Mouse (Mus musculus): ENCODE measurements around the gene Dera. TPM values are rescaled to one million over a fixed set of nuclear protein-coding genes. Genes with fewer than 3 reads are reported as not detected.

Dera gene
- total RNA-seq, 2 experiments from 2014 or later, result 10.2 to 10.9 TPM

- DNase-seq, result no peak
- intact Hi-C loops (cut with DNase I), result loop anchor here (5.0 kb wide), 1 partner anchor 282 kb away; no protein-coding TSS in a partner anchor
Measured at GRCm38 (mm10) chr6:137870667-137871066, 116.3 kb downstream of the Dera start.

GRCm38 (mm10) chr6:137872055-137872735, 117.8 kb downstream of the Dera start:
- peak; percentile 61 to 69 for DNase-seq
- intact Hi-C loops (cut with DNase I), result loop anchor here (5.0 kb wide), 1 partner anchor 280 kb away; no protein-coding TSS in a partner anchor

GRCm38 (mm10) chr6:137874471-137875244, 120.3 kb downstream of the Dera start:
- intact Hi-C loops (cut with DNase I), result loop anchor here (5.0 kb wide), 1 partner anchor 278 kb away; no protein-coding TSS in a partner anchor
- DNase-seq, result no peak

- DNase-seq, result no peak
- intact Hi-C loops (cut with DNase I), result no loop called here
Measured at GRCm38 (mm10) chr6:137885644-137886043, 131.3 kb downstream of the Dera start.

- DNase-seq, result no peak
- intact Hi-C loops (cut with DNase I), result no loop called here
Measured at GRCm38 (mm10) chr6:137886210-137886979, 132.0 kb downstream of the Dera start.

- DNase-seq, result no peak
- intact Hi-C loops (cut with DNase I), result no loop called here
Measured at GRCm38 (mm10) chr6:137887258-137887657, 132.9 kb downstream of the Dera start.

- no peak for DNase-seq
- intact Hi-C loops (cut with DNase I), result no loop called here
Measured at GRCm38 (mm10) chr6:137897671-137898070, 143.3 kb downstream of the Dera start.

GRCm38 (mm10) chr6:137901255-137901654, 146.9 kb downstream of the Dera start:
- intact Hi-C loops (cut with DNase I), result no loop called here
- no peak for DNase-seq

Other genes with a start within 250 kb of the Dera start
- gene Eps8, start 99.7 kb upstream of the Dera start, total RNA-seq (2021), result 10 to 100 TPM; 19.7 to 20.6 TPM
- gene Strap, start 19.5 kb upstream of the Dera start, total RNA-seq (2021), result 10 to 100 TPM; 78.8 to 88.3 TPM